Mouse (Mus musculus) midbrain, embryonic 11.5 days (tissue): Measurements from ENCODE around the gene Inpp4b. TPM values are rescaled to one million over a fixed set of nuclear protein-coding genes. Genes with fewer than 3 reads are reported as not detected.

ENCODE experiments used
- ATAC-seq: fragments of 200-750 bp; cut with Nextera tagmentation; 2 replicates; pipeline ENCODE4 v1.8.0; 2017; ENCODE audit warnings: moderate TSS enrichment, moderate library complexity; ENCODE audit not compliant: low FRiP score
- DNase-seq: peaks from one replicate; pipeline ENCODE4 v3.0.0; 2015; ENCODE audit warnings: low spot score; ENCODE audit errors: missing footprints
- H3K27ac ChIP-seq: fragments of 300-500 bp; sonication (generic); 2 replicates; pipeline ENCODE4 v1.5.1; 2014; ENCODE audit warnings: low read depth, low read length
- H3K27me3 ChIP-seq: fragments of 300-500 bp; sonication (generic); 2 replicates; pipeline ENCODE4 v1.6.1; 2014; ENCODE audit warnings: mild to moderate bottlenecking, low read length, moderate library complexity, mixed read lengths; ENCODE audit not compliant: control insufficient read depth, insufficient read depth
- H3K36me3 ChIP-seq: fragments of 300-500 bp; sonication (generic); 2 replicates; pipeline ENCODE4 v1.6.1; 2014; ENCODE audit warnings: mild to moderate bottlenecking, low read length, moderate library complexity, mixed read lengths; ENCODE audit not compliant: control insufficient read depth, insufficient read depth
- H3K4me1 ChIP-seq: fragments of 300-500 bp; sonication (generic); 2 replicates; pipeline ENCODE4 v1.6.1; 2014; ENCODE audit warnings: low read length; ENCODE audit not compliant: control insufficient read depth, insufficient read depth
- H3K4me2 ChIP-seq: fragments of 300-500 bp; sonication (generic); 2 replicates; pipeline ENCODE4 v1.6.1; 2014; ENCODE audit warnings: mild to moderate bottlenecking, moderate library complexity
- H3K4me3 ChIP-seq: fragments of 300-500 bp; sonication (generic); 2 replicates; pipeline ENCODE4 v1.5.1; 2014; ENCODE audit warnings: low read depth, low read length
- H3K9ac ChIP-seq: fragments of 300-500 bp; sonication (generic); 2 replicates; pipeline ENCODE4 v1.6.1; 2014; ENCODE audit warnings: low read length
- H3K9me3 ChIP-seq: fragments of 300-500 bp; sonication (generic); 2 replicates; pipeline ENCODE4 v1.6.1; 2016; ENCODE audit warnings: low read length; ENCODE audit not compliant: control insufficient read depth
- WGBS: fragments of 180-500 bp; shearing (Covaris S2); extraction: QIAGEN DNeasy Blood & Tissue Kit; methylation state at CpG from one replicate; pipeline ENCODE4 v1.1.7; 2014; 5-methylcytosine and 5-hydroxymethylcytosine counted together
- polyA plus RNA-seq: library from polyadenylated mRNA; unstranded; fragments of >200 nt; fragmentation: Nextera tagmentation; extraction: Ambion mirVana; gene quantifications from 2 replicates; pipeline ENCODE4 v1.2.1, GENCODE M21; 2014

The Inpp4b gene
- polyA plus RNA-seq, 1 experiment from 2014 or later = 3.5 TPM

DNA sequence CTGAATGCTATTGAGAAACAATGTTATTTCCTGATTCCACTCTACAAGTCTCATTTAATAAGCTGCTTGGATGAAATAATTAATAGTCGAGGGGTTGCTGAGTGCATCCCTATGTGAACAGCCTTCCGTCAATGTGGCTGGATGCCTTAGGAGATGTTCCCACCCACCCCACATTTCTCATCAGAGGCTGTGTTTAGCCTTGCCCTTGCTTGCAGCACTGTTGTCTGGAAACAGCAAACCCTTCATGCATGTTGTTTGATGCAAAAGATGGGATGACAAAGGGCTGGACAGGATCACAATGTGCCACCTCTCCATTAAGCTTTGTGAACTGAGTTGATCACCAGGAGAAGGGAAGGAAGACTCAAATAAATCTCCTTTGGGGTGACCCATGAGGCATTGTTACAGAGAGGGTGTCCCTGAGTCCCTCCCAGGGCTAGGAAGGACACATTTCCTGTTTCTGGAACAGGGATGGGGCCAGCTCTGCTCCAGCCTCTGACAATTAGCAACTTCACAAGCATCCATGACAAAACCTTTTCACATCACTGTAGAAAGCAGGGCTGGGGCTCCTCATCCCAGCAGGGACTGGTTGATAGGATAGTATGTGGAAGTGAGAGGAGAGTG, 239.6 kb downstream of the Inpp4b start:
- WGBS = 82% methylated on average over 2 of the region's 2 CpGs

GRCm38 (mm10) chr8:81582906-81583305, 240.6 kb downstream of the Inpp4b start:
- DNase-seq (no peak), ATAC-seq (no peak)
- Histone ChIP-seq H3K4me2 (no peak overlapping the region), H3K9me3 (no peaks in the 10 kb centered on the region), H3K27ac (no peak overlapping the region), H3K9ac (no peak overlapping the region), H3K4me3 (no peak overlapping the region), H3K27me3 (no peaks in the 10 kb centered on the region), H3K36me3 (no peaks in the 10 kb centered on the region), H3K4me1 (no peaks in the 10 kb centered on the region)
- WGBS = 87% methylated on average over 1 of the region's 1 CpGs

More for the DNA sequence above, 239.6 kb downstream of the Inpp4b start:
- no peaks in the 10 kb centered on the region for H3K36me3 ChIP-seq
- H3K4me2 ChIP-seq = no peak overlapping the region
- ATAC-seq = no peak
- no peaks in the 10 kb centered on the region for H3K4me1 ChIP-seq
- H3K9me3 ChIP-seq = no peaks in the 10 kb centered on the region
- no peaks in the 10 kb centered on the region for H3K27me3 ChIP-seq
- DNase-seq = no peak
- no peak overlapping the region for H3K27ac ChIP-seq
- H3K9ac ChIP-seq = no peak overlapping the region
- H3K4me3 ChIP-seq = no peak overlapping the region

DNA sequence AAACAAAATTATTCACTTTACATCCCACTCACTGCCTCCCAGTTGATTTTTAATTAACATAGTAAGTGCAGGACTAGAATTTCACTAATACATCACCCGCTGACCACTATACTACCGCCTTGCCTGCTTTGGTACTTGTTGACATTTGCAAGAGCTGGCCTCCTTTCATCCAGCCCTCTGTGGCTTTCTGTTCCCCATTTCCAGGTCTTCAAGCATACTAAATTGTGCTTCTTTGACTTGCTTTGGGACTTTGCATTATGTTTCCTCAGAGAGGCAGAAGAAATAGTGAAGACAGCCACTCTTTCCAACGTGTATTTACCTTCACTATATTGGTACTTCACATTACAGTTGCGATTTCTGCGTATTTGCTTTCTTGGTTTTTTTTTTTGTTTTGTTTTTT, 244.4 kb downstream of the Inpp4b start:
- 91% methylated on average over 5 of the region's 5 CpGs for WGBS
- H3K9ac ChIP-seq = no peak overlapping the region
- ATAC-seq = no peak

GRCm38 (mm10) chr8:81594134-81594714, 251.9 kb downstream of the Inpp4b start:
- WGBS = 89% methylated on average over 3 of the region's 3 CpGs
- ATAC-seq = no peak
- H3K27ac ChIP-seq = no peak overlapping the region

More for the DNA sequence above, 244.4 kb downstream of the Inpp4b start:
- H3K9me3 ChIP-seq = no peaks in the 10 kb centered on the region
- no peaks in the 10 kb centered on the region for H3K27me3 ChIP-seq
- H3K4me3 ChIP-seq = no peak overlapping the region
- DNase-seq = no peak
- no peaks in the 10 kb centered on the region for H3K36me3 ChIP-seq
- no peaks in the 10 kb centered on the region for H3K4me1 ChIP-seq
- H3K4me2 ChIP-seq = no peak overlapping the region
- no peak overlapping the region for H3K27ac ChIP-seq

GRCm38 (mm10) chr8:81599209-81599608, 256.9 kb downstream of the Inpp4b start:
- DNase-seq (no peak), ATAC-seq (no peak)
- Histone ChIP-seq H3K27me3 (no peaks in the 10 kb centered on the region), H3K36me3 (no peaks in the 10 kb centered on the region), H3K4me1 (no peaks in the 10 kb centered on the region), H3K9ac (no peak overlapping the region), H3K4me2 (no peak overlapping the region), H3K4me3 (no peak overlapping the region), H3K9me3 (no peaks in the 10 kb centered on the region), H3K27ac (no peak overlapping the region)
- WGBS = 89% methylated on average over 4 of the region's 4 CpGs

More at GRCm38 (mm10) chr8:81594134-81594714, 251.9 kb downstream of the Inpp4b start:
- Histone ChIP-seq H3K9me3 (no peaks in the 10 kb centered on the region), H3K4me1 (no peaks in the 10 kb centered on the region), H3K4me2 (no peak overlapping the region), H3K27me3 (no peaks in the 10 kb centered on the region), H3K36me3 (no peaks in the 10 kb centered on the region), H3K4me3 (no peak overlapping the region), H3K9ac (no peak overlapping the region)
- peak; percentile 57 for DNase-seq

DNA sequence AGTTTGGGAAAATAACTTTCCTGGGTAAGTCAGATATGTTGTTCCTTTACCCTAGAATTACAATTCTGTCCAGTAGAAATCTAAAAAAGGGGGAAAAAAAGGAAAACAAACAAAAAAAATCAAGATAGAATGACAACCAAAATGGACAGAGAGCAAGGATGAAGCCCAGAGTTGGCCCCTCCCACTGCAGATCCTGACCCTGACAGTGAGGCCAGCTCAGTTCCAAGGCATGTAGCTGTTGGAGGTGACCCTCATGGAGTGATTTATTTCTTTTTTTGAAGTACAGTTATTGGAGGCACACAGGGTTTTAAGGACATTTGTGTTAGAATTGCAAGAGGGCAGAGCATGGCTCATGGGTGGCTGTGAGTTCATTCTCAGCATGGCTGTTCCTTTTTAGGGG, 258.8 kb downstream of the Inpp4b start:
- ATAC-seq = no peak
- Histone ChIP-seq H3K27me3 (no peaks in the 10 kb centered on the region), H3K4me2 (no peak overlapping the region), H3K4me1 (no peaks in the 10 kb centered on the region), H3K9ac (no peak overlapping the region), H3K36me3 (no peaks in the 10 kb centered on the region), H3K27ac (no peak overlapping the region), H3K4me3 (no peak overlapping the region), H3K9me3 (no peaks in the 10 kb centered on the region)
- DNase-seq = no peak

GRCm38 (mm10) chr8:81608082-81608481, 265.7 kb downstream of the Inpp4b start:
- no peak overlapping the region for H3K4me2 ChIP-seq
- 91% methylated on average over 1 of the region's 1 CpGs for WGBS
- no peak for ATAC-seq
- no peak overlapping the region for H3K27ac ChIP-seq
- no peaks in the 10 kb centered on the region for H3K9me3 ChIP-seq
- H3K36me3 ChIP-seq = no peaks in the 10 kb centered on the region
- H3K4me1 ChIP-seq = no peaks in the 10 kb centered on the region
- H3K4me3 ChIP-seq = no peak overlapping the region
- no peak overlapping the region for H3K9ac ChIP-seq
- DNase-seq = peak; percentile 44
- H3K27me3 ChIP-seq = no peaks in the 10 kb centered on the region

DNA sequence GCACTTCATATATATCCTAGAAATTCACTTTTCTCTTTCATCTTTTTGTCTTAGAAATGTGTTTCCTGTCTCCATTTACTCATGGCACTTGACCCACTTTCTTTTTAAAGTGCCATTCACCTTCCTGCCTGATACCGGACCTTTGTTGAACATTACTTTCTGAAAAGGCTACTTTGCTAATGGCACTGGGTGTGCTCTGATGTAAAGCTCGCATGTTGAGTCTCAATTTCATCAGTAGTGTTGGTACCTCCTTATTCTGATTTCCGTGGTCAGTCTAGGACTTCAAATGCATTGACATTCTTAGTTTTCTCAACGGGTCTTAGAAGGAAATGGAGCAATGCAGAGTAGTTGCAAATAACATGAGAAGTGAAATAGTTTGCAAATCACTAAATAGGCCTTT, 266.7 kb downstream of the Inpp4b start:
- Histone ChIP-seq H3K4me2 (no peak overlapping the region), H3K27me3 (no peaks in the 10 kb centered on the region), H3K4me1 (no peaks in the 10 kb centered on the region), H3K36me3 (no peaks in the 10 kb centered on the region), H3K4me3 (no peak overlapping the region), H3K27ac (no peak overlapping the region), H3K9ac (no peak overlapping the region), H3K9me3 (no peaks in the 10 kb centered on the region)
- DNase-seq = peak; percentile 35
- ATAC-seq = no peak
- 81% methylated on average over 4 of the region's 4 CpGs for WGBS

GRCm38 (mm10) chr8:81612611-81613010, 270.3 kb downstream of the Inpp4b start:
- no peak overlapping the region for H3K4me2 ChIP-seq
- H3K4me1 ChIP-seq = no peaks in the 10 kb centered on the region
- no peaks in the 10 kb centered on the region for H3K27me3 ChIP-seq
- H3K9me3 ChIP-seq = no peaks in the 10 kb centered on the region
- no peak overlapping the region for H3K9ac ChIP-seq
- ATAC-seq = no peak
- no peak overlapping the region for H3K27ac ChIP-seq
- 66% methylated on average over 2 of the region's 2 CpGs for WGBS
- no peak overlapping the region for H3K4me3 ChIP-seq
- no peak for DNase-seq
- H3K36me3 ChIP-seq = no peaks in the 10 kb centered on the region
